Mouse (Mus musculus) T-helper 1 cell (primary cell): ENCODE measurements around the gene Gm9999.

Experiments
- in situ Hi-C: fragments of 300-600 bp; cut with MboI, MseI; formaldehyde crosslinking; loops from one replicate; pipeline ENCODE4 v1.15.1; 2025; ENCODE audit warnings: high pct_unique_total_duplicates

The Gm9999 gene

GRCm38 (mm10) chr7:46998942-46999341 is 15.6 kb downstream of the Gm9999 start:
- in situ Hi-C loops: no loop called here

GRCm38 (mm10) chr7:46999983-47000643 is 16.7 kb downstream of the Gm9999 start:
- in situ Hi-C loops: no loop called here

GRCm38 (mm10) chr7:47000644-47000983 is 17.2 kb downstream of the Gm9999 start:
- in situ Hi-C loops: no loop called here

- in situ Hi-C loops: no loop called here
Observed at GRCm38 (mm10) chr7:47001125-47001899, 17.9 kb downstream of the Gm9999 start.

- in situ Hi-C loops: no loop called here
Observed at GRCm38 (mm10) chr7:47001900-47002275, 18.5 kb downstream of the Gm9999 start.

GRCm38 (mm10) chr7:47003411-47004115 is 20.2 kb downstream of the Gm9999 start:
- in situ Hi-C loops: no loop called here

- in situ Hi-C loops: loop anchor here (5.0 kb wide), 2 partner anchors 45 to 85 kb away; no protein-coding TSS in a partner anchor
Observed at GRCm38 (mm10) chr7:47007109-47007780, 23.9 kb downstream of the Gm9999 start.

- in situ Hi-C loops: loop anchor here (5.0 kb wide), 2 partner anchors 45 to 85 kb away; no protein-coding TSS in a partner anchor
Observed at GRCm38 (mm10) chr7:47007818-47008167, 24.4 kb downstream of the Gm9999 start.

GRCm38 (mm10) chr7:47008168-47008993 is 25.0 kb downstream of the Gm9999 start, which contains the start of gene Spty2d1:
Gene Spty2d1, minus strand, starts transcription at chr7:47008411.
- in situ Hi-C loops: loop anchor here (5.0 kb wide), 2 partner anchors 46 to 86 kb away; no protein-coding TSS in a partner anchor

- in situ Hi-C loops: no loop called here
Observed at GRCm38 (mm10) chr7:47013131-47013767, 29.9 kb downstream of the Gm9999 start.

GRCm38 (mm10) chr7:47014564-47015389 is 31.4 kb downstream of the Gm9999 start:
- in situ Hi-C loops: no loop called here

- in situ Hi-C loops: no loop called here
Observed at GRCm38 (mm10) chr7:47015390-47016065, 32.1 kb downstream of the Gm9999 start.

GRCm38 (mm10) chr7:47016602-47017001 is 33.2 kb downstream of the Gm9999 start:
- in situ Hi-C loops: no loop called here

- in situ Hi-C loops: no loop called here
Observed at GRCm38 (mm10) chr7:47017146-47017545, 33.8 kb downstream of the Gm9999 start.

GRCm38 (mm10) chr7:47019641-47020040 is 36.3 kb downstream of the Gm9999 start:
- in situ Hi-C loops: loop anchor here (5.0 kb wide), 2 partner anchors 83 to 123 kb away; no protein-coding TSS in a partner anchor

GRCm38 (mm10) chr7:47020956-47021355 is 37.6 kb downstream of the Gm9999 start:
- in situ Hi-C loops: loop anchor here (5.0 kb wide), 2 partner anchors 81 to 121 kb away; no protein-coding TSS in a partner anchor

GRCm38 (mm10) chr7:47022482-47022881 is 39.1 kb downstream of the Gm9999 start:
- in situ Hi-C loops: loop anchor here (5.0 kb wide), 2 partner anchors 80 to 120 kb away; no protein-coding TSS in a partner anchor

- in situ Hi-C loops: loop anchor here (5.0 kb wide), 2 partner anchors 79 to 119 kb away; no protein-coding TSS in a partner anchor
Observed at GRCm38 (mm10) chr7:47023530-47023929, 40.1 kb downstream of the Gm9999 start.
